ENCODE assay signal across 12 mouse cellular contexts in genomic region chr7:130368036-130368826, GRCm38 (mm10).
A peak's percentile ranks its signal among the peaks of the same experiment; 100 is the strongest.
DNase-seq lines count a peak whose midpoint lies in the region; ATAC-seq lines count a peak whose summit lies in the region.
"Had no signal": no experiment of that assay in that cellular context is flagged by ENCODE, and none has a peak within 500 bp of the region (broad histone marks: within the 10 kb centered on the region; RNA-seq: fewer than 3 reads in every experiment).

No protein-coding gene starts in this region.

- peaks cover 5% of the 10 kb centered on the region; the same call in 1 of the 2 replicates for H3K9me3 ChIP-seq in kidney, embryonic 16.5 days (ENCODE audit: low read length)
- peaks cover 31% of the 10 kb centered on the region for H3K9me3 ChIP-seq in forebrain, embryonic 10.5 days
- H3K9me3 ChIP-seq in hindbrain, embryonic 15.5 days, result no peaks in the 10 kb centered on the region
- peaks cover 3% of the 10 kb centered on the region; the same call in 1 of the 2 replicates for H3K9me3 ChIP-seq in neural tube, embryonic 13.5 days

- peaks cover 9% of the 10 kb centered on the region for H3K4me1 ChIP-seq in kidney, embryonic 16.5 days (ENCODE audit: insufficient read depth, low read length)
- H3K4me1 ChIP-seq in forebrain, embryonic 10.5 days, result peaks cover 42% of the 10 kb centered on the region
- H3K4me1 ChIP-seq in hindbrain, embryonic 15.5 days (replicated peaks), result peaks cover 31% of the 10 kb centered on the region
- peaks cover 34% of the 10 kb centered on the region for H3K4me1 ChIP-seq in neural tube, embryonic 13.5 days (replicated peaks)

- H3K4me2 ChIP-seq in kidney, embryonic 16.5 days (replicated peaks; ENCODE audit: low read depth, low read length), result peak overlapping the region; percentile 36
- peak overlapping the region; percentile 46 for H3K4me2 ChIP-seq in hindbrain, embryonic 15.5 days
- H3K4me2 ChIP-seq in neural tube, embryonic 13.5 days, result peak overlapping the region; percentile 50

- H3K4me3 ChIP-seq in kidney, embryonic 16.5 days (ENCODE audit: low read length), result no peak overlapping the region
- peak overlapping the region; percentile 26 for H3K4me3 ChIP-seq in forebrain, embryonic 10.5 days
- no peak overlapping the region for H3K4me3 ChIP-seq in hindbrain, embryonic 15.5 days
- H3K4me3 ChIP-seq in neural tube, embryonic 13.5 days, result no peak overlapping the region

- 54% methylated on average over 13 of the region's 13 CpGs for WGBS in kidney, embryonic 16.5 days
- 8% methylated on average over 13 of the region's 13 CpGs for WGBS in forebrain, embryonic 10.5 days
- 12% methylated on average over 13 of the region's 13 CpGs for WGBS in hindbrain, embryonic 15.5 days
- 13% methylated on average over 13 of the region's 13 CpGs for WGBS in neural tube, embryonic 13.5 days

- no peaks in the 10 kb centered on the region for H3K27me3 ChIP-seq in kidney, embryonic 16.5 days (ENCODE audit: insufficient read depth, low read length)
- H3K27me3 ChIP-seq in forebrain, embryonic 10.5 days (ENCODE audit: poor library complexity, severe bottlenecking), result peaks cover 99% of the 10 kb centered on the region
- H3K27me3 ChIP-seq in hindbrain, embryonic 15.5 days, result no peaks in the 10 kb centered on the region
- H3K27me3 ChIP-seq in neural tube, embryonic 13.5 days, result 0 out of 2 replicates have a peak, but pooled peaks cover 7% of the 10 kb centered on the region

- intact Hi-C loops in left cerebral cortex, postnatal 14 days (cut with DNase I), result no loop called here

- H3K27ac ChIP-seq in kidney, embryonic 16.5 days (ENCODE audit: low read length), result no peak overlapping the region
- H3K27ac ChIP-seq in forebrain, embryonic 10.5 days, result peak overlapping the region; percentile 57
- peak overlapping the region; percentile 61 for H3K27ac ChIP-seq in hindbrain, embryonic 15.5 days (replicated peaks)
- peak overlapping the region; percentile 57 for H3K27ac ChIP-seq in neural tube, embryonic 13.5 days (replicated peaks)

- H3K9ac ChIP-seq in kidney, embryonic 16.5 days (replicated peaks; ENCODE audit: low read length), result no peak overlapping the region
- no peak overlapping the region; the same call in 1 of the 2 replicates for H3K9ac ChIP-seq in hindbrain, embryonic 15.5 days
- peak overlapping the region; percentile 49; the same call in 1 of the 2 replicates for H3K9ac ChIP-seq in neural tube, embryonic 13.5 days

- DNase-seq in kidney, adult 18-20 months, result no peak
- DNase-seq in forebrain, embryonic 10.5 days (ENCODE audit: extremely low spot score, low spot score), result peak; percentile 37
- no peak for DNase-seq in gastrocnemius, postnatal 4 days (ENCODE audit: low spot score in 2 of 2)
- no peak for DNase-seq in left cerebral cortex, postnatal 14 days (ENCODE audit: low spot score in 2 of 2)
- DNase-seq: cerebellum, adult 2 months; kidney, adult 2 months; lung, postnatal 10 days; spleen, adult 18-20 months; thymus, postnatal 4 days had no signal

- no peaks in the 10 kb centered on the region for H3K36me3 ChIP-seq in kidney, embryonic 16.5 days (ENCODE audit: insufficient read depth, low read length)
- H3K36me3 ChIP-seq in forebrain, embryonic 10.5 days (replicated peaks), result peaks cover 9% of the 10 kb centered on the region
- H3K36me3 ChIP-seq in hindbrain, embryonic 15.5 days, result no peaks in the 10 kb centered on the region
- no peaks in the 10 kb centered on the region for H3K36me3 ChIP-seq in neural tube, embryonic 13.5 days

- ATAC-seq in kidney, embryonic 16.5 days (ENCODE audit: low FRiP score, low TSS enrichment), result no peak
- ATAC-seq in hindbrain, embryonic 15.5 days (ENCODE audit: low FRiP score, low read depth), result peak; percentile 5; the same call in 1 of the 2 replicates
- ATAC-seq in neural tube, embryonic 13.5 days (ENCODE audit: low read depth), result peak; percentile 2; the same call in 1 of the 2 replicates
